Mouse (Mus musculus) layer of hippocampus, adult 2 months (tissue): ENCODE measurements around the gene Arid5b. TPM values are rescaled to one million over a fixed set of nuclear protein-coding genes. Genes with fewer than 3 reads are reported as not detected.

Experiments
- DNase-seq, 2 experiments: peaks; one replicate each; pipeline ENCODE4 v3.0.0; 2022; ENCODE audit warnings: low spot score in 2 of 2
- H3K27ac ChIP-seq: fragments of 200-600 bp; 2 replicates; pipeline ENCODE4 v1.8.1; 2022
- H3K4me3 ChIP-seq: fragments of 200-600 bp; 2 replicates; pipeline ENCODE4 v1.8.1; 2022; ENCODE audit warnings: mild to moderate bottlenecking
- CTCF ChIP-seq: fragments of 200-600 bp; conservative IDR thresholded peaks from 2 replicates; pipeline ENCODE4 v1.8.1; 2022; ENCODE audit warnings: antibody characterized with exemption, mild to moderate bottlenecking, moderate library complexity
- total RNA-seq, 2 experiments: library from RNA; stranded (reverse); gene quantifications; 2 replicates each; pipeline ENCODE4 v1.2.3; 2021

Arid5b gene
- total RNA-seq, 2 experiments from 2014 or later = 25.5 to 27.2 TPM

DNA sequence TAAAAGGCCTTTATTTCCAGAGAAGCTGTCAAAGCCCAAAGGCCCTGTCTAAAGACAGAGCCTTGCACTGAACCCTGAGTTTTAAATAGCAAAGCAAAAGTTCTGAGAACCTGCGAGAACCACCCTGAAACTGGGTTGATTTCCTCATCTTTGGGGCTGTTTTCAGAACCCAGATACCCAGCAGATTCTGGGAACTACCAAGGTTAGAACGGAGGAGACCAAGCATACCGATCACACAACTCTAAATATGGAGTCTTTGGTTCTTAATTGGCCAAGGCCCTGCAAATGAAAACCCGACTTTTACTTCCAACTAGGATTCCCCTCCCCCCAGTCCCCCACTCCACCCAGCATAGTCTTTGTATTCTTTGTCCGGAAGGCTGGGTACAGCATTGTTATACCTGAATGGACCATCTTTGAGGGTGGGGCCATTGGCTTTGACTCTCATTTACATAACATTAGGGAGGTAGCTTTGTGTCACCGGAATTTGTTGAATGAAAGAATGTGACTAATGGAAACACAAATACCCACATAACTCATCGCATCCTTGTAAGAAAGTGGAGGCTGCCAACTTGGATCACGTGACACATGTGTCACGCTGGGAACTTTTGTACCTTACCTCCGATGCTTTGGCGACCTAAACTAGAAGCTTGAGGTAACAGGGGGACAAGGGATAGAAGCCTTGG, 141.2 kb downstream of the Arid5b start:
- DNase-seq = no peak
- TF ChIP-seq CTCF = no peak
- Histone ChIP-seq H3K27ac (peak overlapping the region; percentile 91), H3K4me3 (peak overlapping the region; percentile 86)

DNA sequence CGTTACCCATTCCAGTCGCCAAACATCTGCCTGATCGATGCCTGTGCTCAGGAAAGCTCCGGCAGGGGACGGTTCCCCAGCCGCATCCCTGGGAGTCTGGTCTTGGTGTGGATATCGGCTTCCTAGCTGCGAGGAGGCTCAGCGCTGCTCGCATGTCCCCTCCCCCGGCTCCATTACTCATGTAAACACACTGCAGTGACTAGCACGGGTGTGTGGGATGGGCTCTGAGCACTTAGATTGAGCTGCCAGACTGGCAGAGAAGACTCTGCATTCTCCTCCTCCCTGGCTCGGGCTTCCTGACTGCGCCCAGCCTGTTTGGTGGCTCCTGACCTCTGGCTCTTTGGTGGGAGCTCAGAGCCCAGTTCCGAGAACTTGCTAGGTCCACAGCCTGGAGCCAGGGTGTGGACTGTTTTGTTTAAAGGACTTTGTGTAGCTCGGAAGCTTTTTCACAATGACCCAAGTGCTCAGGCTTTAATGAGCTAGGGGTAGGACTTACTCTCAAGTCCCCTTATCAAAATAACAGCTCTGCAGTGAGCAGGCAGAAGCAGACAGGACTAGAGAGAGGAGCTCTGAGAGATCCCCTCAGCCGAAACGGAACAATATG, 142.0 kb downstream of the Arid5b start:
- peak; percentile 75 to 90 for DNase-seq
- Histone ChIP-seq H3K4me3 (peak overlapping the region; percentile 86), H3K27ac (peak overlapping the region; percentile 91)
- TF ChIP-seq CTCF = no peak

DNA sequence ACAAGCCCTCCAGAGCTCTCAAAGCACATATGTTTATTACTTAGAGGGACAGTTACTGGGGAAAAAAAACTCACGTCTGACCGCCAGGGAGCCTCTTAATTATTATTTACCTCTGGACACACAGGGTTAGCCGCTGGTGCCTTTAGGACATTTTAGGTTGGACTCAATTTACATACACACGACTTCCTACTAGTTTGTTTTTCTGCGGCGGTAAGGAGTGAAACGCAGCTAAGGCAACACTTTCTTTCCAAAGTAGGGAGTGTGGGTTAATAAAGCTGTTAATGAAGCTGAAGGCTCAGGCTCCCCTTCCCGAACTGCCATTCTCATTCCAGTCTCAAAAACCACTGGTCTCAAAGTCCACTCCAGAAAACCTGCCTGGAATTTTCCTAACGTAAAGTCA, 142.5 kb downstream of the Arid5b start:
- no peak for DNase-seq
- no peak for TF ChIP-seq CTCF
- Histone ChIP-seq H3K27ac (peak overlapping the region; percentile 91), H3K4me3 (peak overlapping the region; percentile 86)

DNA sequence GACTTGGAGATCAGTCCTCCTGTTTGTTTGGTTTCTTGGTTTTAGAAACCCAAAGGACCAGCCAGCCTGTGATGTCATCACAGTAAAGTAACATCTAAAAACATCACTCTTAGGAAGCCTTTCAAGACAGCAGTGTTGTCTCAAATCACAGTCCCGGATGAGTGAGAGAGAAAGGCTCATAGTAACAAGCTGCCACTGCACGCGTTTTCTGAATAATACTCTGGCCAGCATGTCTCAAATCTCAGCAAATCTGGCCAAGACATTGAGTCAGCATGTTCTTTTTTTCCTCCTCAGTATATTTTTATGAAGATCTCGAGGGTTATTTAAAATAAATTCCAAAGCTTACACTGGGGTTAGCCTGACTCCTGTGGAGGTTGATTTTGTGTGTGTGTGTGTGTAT, 143.1 kb downstream of the Arid5b start:
- DNase-seq = no peak
- H3K4me3 ChIP-seq = peak overlapping the region; percentile 86
- H3K27ac ChIP-seq = peak overlapping the region; percentile 70
- TF ChIP-seq CTCF = no peak

DNA sequence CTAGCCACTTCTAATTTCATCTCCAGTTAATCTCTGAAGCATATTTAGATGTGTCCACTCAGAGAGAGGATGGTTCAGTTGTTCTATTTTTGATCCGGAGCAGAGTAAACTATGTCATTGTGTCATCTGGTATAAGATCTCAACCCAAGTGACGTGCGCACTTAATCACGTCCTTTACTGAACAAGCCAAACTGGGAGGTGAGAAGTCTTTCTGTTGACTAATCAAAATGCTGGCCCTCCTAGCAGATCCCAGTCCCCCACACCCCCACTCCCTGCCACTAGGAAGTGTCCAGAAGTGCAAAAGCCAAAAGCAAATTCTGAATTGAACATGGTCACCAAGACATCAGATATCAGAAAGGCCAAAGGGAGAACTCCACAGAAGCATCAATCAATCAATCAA, 144.0 kb downstream of the Arid5b start:
- DNase-seq = no peak

DNA sequence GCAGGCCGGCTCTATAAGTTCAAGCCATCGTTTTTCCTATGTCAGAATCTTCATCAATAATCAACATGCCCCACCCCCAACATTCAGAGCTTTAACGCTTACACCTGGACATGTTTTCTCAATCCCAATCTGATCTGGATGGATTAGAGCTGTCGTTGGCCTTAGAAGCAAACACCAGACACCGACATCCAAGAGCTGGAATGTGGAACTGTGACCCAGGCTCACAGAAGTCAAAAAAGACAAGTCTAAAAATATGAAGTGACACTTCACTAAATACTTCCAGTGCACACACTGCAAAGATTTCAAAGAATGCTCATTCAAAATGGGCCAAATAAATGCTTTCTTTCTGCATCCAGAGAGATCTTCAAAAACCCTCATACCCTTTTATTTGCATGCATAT, 144.5 kb downstream of the Arid5b start:
- TF ChIP-seq CTCF = no peak
- no peak for DNase-seq
- Histone ChIP-seq H3K4me3 (no peak overlapping the region; the same call in 1 of the 2 replicates), H3K27ac (0 out of 2 replicates have a peak overlapping the region, but pooled peaks have one; percentile 70)

More for the DNA sequence above, 144.0 kb downstream of the Arid5b start:
- no peak for TF ChIP-seq CTCF
- peak overlapping the region; percentile 86; the same call in 1 of the 2 replicates for H3K4me3 ChIP-seq
- H3K27ac ChIP-seq = 0 out of 2 replicates have a peak overlapping the region, but pooled peaks have one; percentile 70

DNA sequence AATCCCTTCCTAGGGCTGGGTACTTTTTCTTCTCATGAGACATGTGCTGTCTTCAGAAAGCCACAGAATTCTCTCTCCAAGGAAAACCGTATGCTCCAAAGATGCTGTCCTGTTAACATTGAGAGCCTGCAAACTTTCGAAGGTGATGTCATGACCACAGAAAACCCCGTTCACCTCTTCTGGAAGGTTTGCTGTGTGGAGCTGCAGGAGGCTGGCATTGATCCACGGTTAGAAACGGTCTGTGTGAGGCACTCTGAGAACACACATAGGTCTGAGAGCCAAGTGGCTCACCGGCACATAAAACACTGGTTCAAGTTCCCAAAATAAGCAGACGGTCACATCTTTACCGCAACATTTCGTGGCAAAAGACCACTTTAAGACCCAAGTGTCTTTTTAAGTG, 145.9 kb downstream of the Arid5b start:
- DNase-seq = no peak
- no peak overlapping the region for H3K27ac ChIP-seq
- TF ChIP-seq CTCF = no peak
- H3K4me3 ChIP-seq = no peak overlapping the region; the same call in 1 of the 2 replicates

DNA sequence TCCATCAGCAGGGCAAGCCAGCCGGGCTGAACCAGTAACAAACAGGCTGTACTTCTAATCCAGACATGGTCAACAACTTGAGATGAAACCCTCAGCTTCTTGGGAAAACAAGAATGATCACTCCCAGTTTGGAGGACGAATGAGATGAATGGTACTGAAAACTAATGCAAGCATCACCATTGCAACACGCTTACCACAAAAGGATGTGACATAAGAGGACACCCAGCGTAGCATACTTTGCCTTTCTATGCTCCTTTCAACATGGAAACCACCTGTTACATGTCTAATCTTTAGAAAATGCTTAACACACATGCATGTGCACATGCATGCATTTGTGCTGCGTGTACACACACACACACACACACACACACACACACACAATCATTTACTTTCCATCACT, 146.4 kb downstream of the Arid5b start:
- Histone ChIP-seq H3K27ac (no peak overlapping the region), H3K4me3 (no peak overlapping the region)
- no peak for DNase-seq
- no peak for TF ChIP-seq CTCF

DNA sequence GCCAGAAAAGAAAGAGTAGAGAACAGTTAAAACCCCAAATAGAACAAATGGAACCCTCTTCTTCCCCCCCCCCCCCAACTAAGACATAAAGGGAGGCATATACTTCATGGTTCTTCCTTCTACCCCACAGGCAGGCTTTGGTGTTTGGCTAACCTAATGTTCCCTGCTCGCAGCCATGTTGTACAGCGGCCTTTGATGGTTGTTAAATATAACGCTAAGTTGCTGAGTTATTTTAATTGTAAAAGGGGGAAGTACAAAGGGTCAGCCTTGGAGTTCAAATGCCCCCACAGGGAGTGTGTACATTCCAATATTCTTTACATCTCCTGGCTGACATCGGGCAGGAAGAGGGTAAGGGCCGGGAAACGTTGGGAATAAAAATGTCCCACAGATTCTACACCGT, 148.9 kb downstream of the Arid5b start:
- no peak for TF ChIP-seq CTCF

DNA sequence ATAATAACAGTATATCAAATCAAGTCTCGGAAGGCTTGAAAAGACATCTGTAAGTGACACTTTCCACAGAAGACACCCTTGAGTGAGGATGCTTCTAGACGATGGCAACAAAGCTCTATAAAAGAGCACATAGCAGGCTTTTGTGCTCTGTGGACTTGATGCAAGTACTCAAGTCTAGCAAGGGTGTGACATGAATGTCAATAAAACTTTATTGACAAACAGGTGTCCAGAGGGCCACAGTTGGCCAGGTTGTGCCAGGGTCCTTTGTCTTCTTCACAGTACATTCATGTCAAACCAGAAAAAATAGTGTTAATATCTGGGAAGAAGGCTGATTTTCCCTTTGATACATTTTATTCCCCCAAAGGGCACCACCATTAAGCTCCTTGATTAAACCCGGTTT, 149.5 kb downstream of the Arid5b start:
- H3K27ac ChIP-seq = peak overlapping the region; percentile 60; the same call in 1 of the 2 replicates
- DNase-seq = no peak

More for the DNA sequence above, 148.9 kb downstream of the Arid5b start:
- no peak overlapping the region for H3K4me3 ChIP-seq
- DNase-seq = no peak
- H3K27ac ChIP-seq = no peak overlapping the region

DNA sequence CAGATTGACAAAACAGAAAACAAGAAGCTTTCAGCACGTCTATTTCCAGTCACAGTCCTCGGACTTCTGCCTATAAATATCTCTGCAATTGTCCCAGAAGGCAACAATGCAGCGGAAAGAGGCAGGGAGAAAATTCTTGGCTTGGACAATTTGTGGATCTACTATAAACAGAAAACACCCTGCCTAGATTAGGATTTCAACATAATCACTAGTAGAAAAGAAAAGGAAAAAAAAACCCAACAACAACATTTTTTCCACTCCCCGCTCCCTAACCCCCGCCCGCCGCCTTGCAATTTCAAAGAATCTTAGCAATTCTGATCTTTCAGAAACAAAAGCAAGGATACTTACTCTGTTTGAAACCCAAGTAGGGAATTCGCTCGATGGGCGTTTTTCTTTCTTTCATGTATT, 150.1 kb downstream of the Arid5b start:
- Histone ChIP-seq H3K4me3 (no peak overlapping the region), H3K27ac (peak overlapping the region; percentile 60)
- DNase-seq = no peak
- no peak for TF ChIP-seq CTCF

More for the DNA sequence above, 149.5 kb downstream of the Arid5b start:
- H3K4me3 ChIP-seq = no peak overlapping the region
- no peak for TF ChIP-seq CTCF

DNA sequence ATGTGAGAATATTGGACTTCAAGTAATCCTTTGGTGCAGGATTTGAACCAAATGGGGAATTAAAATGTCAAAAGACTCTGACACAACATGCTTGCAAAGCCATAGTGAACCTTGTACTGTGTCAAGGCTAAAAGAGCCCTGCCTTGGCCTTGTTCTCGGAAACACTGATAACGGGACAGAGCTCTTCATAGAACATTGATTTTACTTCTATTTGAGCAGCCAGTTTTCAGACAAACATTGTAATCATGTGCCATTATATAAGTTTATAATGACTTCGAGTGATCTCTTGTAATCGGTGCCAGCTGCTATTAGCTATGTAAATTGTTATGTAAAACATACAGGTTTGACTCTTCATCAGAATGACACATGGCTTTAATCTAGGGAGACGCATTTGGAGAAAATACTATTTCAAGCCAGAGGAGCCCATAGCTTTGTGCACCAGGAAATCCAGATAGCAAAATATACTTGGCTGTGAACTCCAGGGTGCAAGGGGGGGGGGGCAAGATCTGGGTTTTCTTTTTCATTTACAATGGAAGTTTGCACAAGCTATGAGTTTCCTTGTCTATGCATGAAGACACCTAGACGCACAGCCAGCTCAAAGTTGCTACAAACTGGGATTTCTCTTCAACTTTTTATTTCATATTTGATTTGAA, 150.8 kb downstream of the Arid5b start:
- Histone ChIP-seq H3K27ac (peak overlapping the region; percentile 60), H3K4me3 (no peak overlapping the region)
- DNase-seq = no peak
- no peak for TF ChIP-seq CTCF

DNA sequence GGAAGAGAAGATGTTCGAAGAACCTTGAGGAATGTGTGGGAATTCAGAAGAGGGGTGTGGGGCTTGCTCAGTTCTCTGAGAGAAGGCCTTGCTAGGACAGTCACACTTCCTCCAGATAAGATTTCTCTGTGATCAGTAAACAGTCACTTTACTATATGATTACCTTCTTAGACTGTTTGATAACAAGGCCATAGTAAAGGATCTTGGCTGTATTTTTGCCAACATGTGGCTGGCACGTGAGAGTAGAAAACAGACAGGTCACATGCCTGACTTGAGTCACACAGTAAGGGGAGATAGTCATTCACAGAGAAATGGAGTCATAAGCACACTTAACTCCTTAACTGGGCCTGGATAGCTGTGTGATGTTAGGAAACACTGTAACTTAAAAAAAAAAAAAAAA, 151.4 kb downstream of the Arid5b start:
- Histone ChIP-seq H3K27ac (no peak overlapping the region), H3K4me3 (no peak overlapping the region)
- TF ChIP-seq CTCF = no peak
- no peak for DNase-seq
